Mouse (Mus musculus): Measurements from ENCODE around the gene Rras2. TPM values are rescaled to one million over a fixed set of nuclear protein-coding genes. Genes with fewer than 3 reads are reported as not detected.

The Rras2 gene
- polyA plus RNA-seq, 1 experiment from 2014 or later: 63.2 TPM

DNA sequence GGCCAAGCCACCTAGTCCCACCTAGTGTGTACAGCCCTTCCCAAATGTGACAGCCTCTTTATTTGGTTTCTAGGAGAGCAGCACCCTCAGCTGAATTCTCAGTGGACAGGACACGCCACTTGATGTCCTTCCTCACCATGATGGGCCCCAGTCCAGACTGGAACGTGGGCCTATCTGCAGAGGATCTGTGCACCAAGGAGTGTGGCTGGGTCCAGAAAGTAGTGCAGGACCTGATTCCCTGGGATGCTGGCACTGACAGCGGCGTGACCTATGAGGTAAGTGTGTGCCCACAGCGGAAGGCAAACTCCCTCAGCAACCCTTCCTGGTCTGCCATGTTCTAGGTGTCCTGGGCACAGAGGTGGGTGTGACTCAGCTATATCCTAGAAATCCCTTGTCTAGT lies 88.8 kb downstream of the Rras2 start:
- ATAC-seq (ENCODE audit: insufficient number of reproducible peaks, insufficient read depth, low FRiP score, low read depth): no peak
- 90% methylated on average over 5 of the region's 5 CpGs for WGBS
- H3K4me3 ChIP-seq (ENCODE audit: control insufficient read depth in 1 of 2, insufficient read depth in 1 of 2, low read depth in 1 of 2, low read length in 2 of 2): no peak overlapping the region
- H3K4me2 ChIP-seq (ENCODE audit: low read length): no peak overlapping the region
- H3K27ac ChIP-seq (replicated peaks in 1 of 2; ENCODE audit: control insufficient read depth in 1 of 2, insufficient read depth in 1 of 2, low read depth in 2 of 2, low read length in 2 of 2): no peak overlapping the region
- no peaks in the 10 kb centered on the region for H3K9me3 ChIP-seq (ENCODE audit: control insufficient read depth, low read length)
- H3K36me3 ChIP-seq (ENCODE audit: control insufficient read depth, insufficient read depth, low read length): peaks cover 29% of the 10 kb centered on the region
- H3K4me1 ChIP-seq (ENCODE audit: control insufficient read depth in 2 of 2, insufficient read depth in 2 of 2, low read length in 2 of 2): no peaks in the 10 kb centered on the region
- H3K27me3 ChIP-seq (ENCODE audit: control insufficient read depth, insufficient read depth, low read length): no peaks in the 10 kb centered on the region
- H3K9ac ChIP-seq (ENCODE audit: low read length): no peak overlapping the region

DNA sequence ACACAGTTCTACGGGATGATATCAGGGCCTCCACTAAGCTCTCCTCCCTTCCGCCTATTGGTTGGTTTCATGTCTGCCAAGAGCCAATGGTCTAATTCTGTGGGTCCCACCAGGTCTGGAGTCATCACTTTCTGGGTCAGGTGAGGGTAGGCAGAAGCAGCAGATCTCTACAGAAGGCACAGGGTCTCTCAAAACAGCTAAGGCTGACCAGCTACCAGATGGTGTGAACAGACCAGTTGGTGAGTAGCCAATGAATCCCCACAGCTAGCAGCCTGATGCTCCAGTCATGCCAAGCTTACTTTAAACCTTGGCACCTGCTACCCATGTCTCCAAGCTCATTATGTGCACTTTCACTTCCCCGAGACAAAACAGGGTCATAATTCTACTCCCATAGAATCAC lies 90.2 kb downstream of the Rras2 start:
- Histone ChIP-seq H3K4me1 (ENCODE audit: control insufficient read depth in 2 of 2, insufficient read depth in 2 of 2, low read length in 2 of 2) (no peaks in the 10 kb centered on the region), H3K4me3 (ENCODE audit: control insufficient read depth in 1 of 2, insufficient read depth in 1 of 2, low read depth in 1 of 2, low read length in 2 of 2) (no peak overlapping the region), H3K27me3 (ENCODE audit: control insufficient read depth, insufficient read depth, low read length) (no peaks in the 10 kb centered on the region), H3K9me3 (ENCODE audit: control insufficient read depth, low read length) (no peaks in the 10 kb centered on the region), H3K27ac (replicated peaks in 1 of 2; ENCODE audit: control insufficient read depth in 1 of 2, insufficient read depth in 1 of 2, low read depth in 2 of 2, low read length in 2 of 2) (no peak overlapping the region), H3K4me2 (ENCODE audit: low read length) (no peak overlapping the region), H3K9ac (ENCODE audit: low read length) (no peak overlapping the region), H3K36me3 (ENCODE audit: control insufficient read depth, insufficient read depth, low read length) (peaks cover 18% of the 10 kb centered on the region)
- WGBS: 84% methylated on average over 3 of the region's 3 CpGs
- ATAC-seq (ENCODE audit: insufficient number of reproducible peaks, insufficient read depth, low FRiP score, low read depth): no peak

GRCm38 (mm10) chr7:114026923-114027322 lies 90.7 kb downstream of the Rras2 start:
- no peak overlapping the region for H3K4me3 ChIP-seq (ENCODE audit: control insufficient read depth in 1 of 2, insufficient read depth in 1 of 2, low read depth in 1 of 2, low read length in 2 of 2)
- no peaks in the 10 kb centered on the region for H3K9me3 ChIP-seq (ENCODE audit: control insufficient read depth, low read length)
- no peak overlapping the region for H3K9ac ChIP-seq (ENCODE audit: low read length)
- no peak overlapping the region for H3K4me2 ChIP-seq (ENCODE audit: low read length)
- no peak overlapping the region for H3K27ac ChIP-seq (replicated peaks in 1 of 2; ENCODE audit: control insufficient read depth in 1 of 2, insufficient read depth in 1 of 2, low read depth in 2 of 2, low read length in 2 of 2)
- peaks cover 17% of the 10 kb centered on the region for H3K36me3 ChIP-seq (ENCODE audit: control insufficient read depth, insufficient read depth, low read length)
- 89% methylated on average over 8 of the region's 8 CpGs for WGBS
- no peak for ATAC-seq (ENCODE audit: insufficient number of reproducible peaks, insufficient read depth, low FRiP score, low read depth)
- no peaks in the 10 kb centered on the region for H3K27me3 ChIP-seq (ENCODE audit: control insufficient read depth, insufficient read depth, low read length)
- no peaks in the 10 kb centered on the region for H3K4me1 ChIP-seq (ENCODE audit: control insufficient read depth in 2 of 2, insufficient read depth in 2 of 2, low read length in 2 of 2)

GRCm38 (mm10) chr7:114020704-114021093 lies 96.9 kb downstream of the Rras2 start:
- H3K4me1 ChIP-seq (ENCODE audit: control insufficient read depth in 2 of 2, insufficient read depth in 2 of 2, low read length in 2 of 2): peaks cover 3 to 14% of the 10 kb centered on the region in 2 experiments; a peak in 3 of 4 replicates
- no peak for ATAC-seq (ENCODE audit: insufficient number of reproducible peaks, insufficient read depth, low FRiP score, low read depth)
- H3K9me3 ChIP-seq (ENCODE audit: control insufficient read depth, low read length): no peaks in the 10 kb centered on the region
- no peaks in the 10 kb centered on the region for H3K36me3 ChIP-seq (ENCODE audit: control insufficient read depth, insufficient read depth, low read length)
- peak overlapping the region; percentile 69 for H3K4me2 ChIP-seq (ENCODE audit: low read length)
- peak overlapping the region in 1 of 2 experiments; percentile 46; a peak in 1 of 4 replicates for H3K27ac ChIP-seq (replicated peaks in 1 of 2; ENCODE audit: control insufficient read depth in 1 of 2, insufficient read depth in 1 of 2, low read depth in 2 of 2, low read length in 2 of 2)
- no peaks in the 10 kb centered on the region for H3K27me3 ChIP-seq (ENCODE audit: control insufficient read depth, insufficient read depth, low read length)
- peak overlapping the region; percentile 63 for H3K9ac ChIP-seq (ENCODE audit: low read length)
- peak overlapping the region; percentile 45 to 70 for H3K4me3 ChIP-seq (ENCODE audit: control insufficient read depth in 1 of 2, insufficient read depth in 1 of 2, low read depth in 1 of 2, low read length in 2 of 2)
- WGBS: under 1% methylated on average over 11 of the region's 11 CpGs

- Histone ChIP-seq H3K27ac (replicated peaks in 1 of 2; ENCODE audit: control insufficient read depth in 1 of 2, insufficient read depth in 1 of 2, low read depth in 2 of 2, low read length in 2 of 2) (no peak overlapping the region), H3K4me3 (ENCODE audit: control insufficient read depth in 1 of 2, insufficient read depth in 1 of 2, low read depth in 1 of 2, low read length in 2 of 2) (peak overlapping the region; percentile 45 to 70), H3K27me3 (ENCODE audit: control insufficient read depth, insufficient read depth, low read length) (no peaks in the 10 kb centered on the region), H3K4me2 (ENCODE audit: low read length) (peak overlapping the region; percentile 69), H3K9me3 (ENCODE audit: control insufficient read depth, low read length) (no peaks in the 10 kb centered on the region), H3K36me3 (ENCODE audit: control insufficient read depth, insufficient read depth, low read length) (no peaks in the 10 kb centered on the region), H3K9ac (ENCODE audit: low read length) (peak overlapping the region; percentile 63), H3K4me1 (ENCODE audit: control insufficient read depth in 2 of 2, insufficient read depth in 2 of 2, low read length in 2 of 2) (peaks cover 3 to 17% of the 10 kb centered on the region in 2 experiments; a peak in 3 of 4 replicates)
- no peak for ATAC-seq (ENCODE audit: insufficient number of reproducible peaks, insufficient read depth, low FRiP score, low read depth)
- WGBS: 14% methylated on average over 11 of the region's 11 CpGs
Measured at GRCm38 (mm10) chr7:114020057-114020703, 97.4 kb downstream of the Rras2 start.

- no peaks in the 10 kb centered on the region for H3K36me3 ChIP-seq (ENCODE audit: control insufficient read depth, insufficient read depth, low read length)
- H3K4me1 ChIP-seq (ENCODE audit: control insufficient read depth in 2 of 2, insufficient read depth in 2 of 2, low read length in 2 of 2): peaks cover 3 to 17% of the 10 kb centered on the region in 2 experiments; a peak in 3 of 4 replicates
- H3K9ac ChIP-seq (ENCODE audit: low read length): no peak overlapping the region
- no peak overlapping the region for H3K4me2 ChIP-seq (ENCODE audit: low read length)
- H3K9me3 ChIP-seq (ENCODE audit: control insufficient read depth, low read length): no peaks in the 10 kb centered on the region
- no peak for ATAC-seq (ENCODE audit: insufficient number of reproducible peaks, insufficient read depth, low FRiP score, low read depth)
- no peak overlapping the region for H3K27ac ChIP-seq (replicated peaks in 1 of 2; ENCODE audit: control insufficient read depth in 1 of 2, insufficient read depth in 1 of 2, low read depth in 2 of 2, low read length in 2 of 2)
- no peaks in the 10 kb centered on the region for H3K27me3 ChIP-seq (ENCODE audit: control insufficient read depth, insufficient read depth, low read length)
- H3K4me3 ChIP-seq (ENCODE audit: control insufficient read depth in 1 of 2, insufficient read depth in 1 of 2, low read depth in 1 of 2, low read length in 2 of 2): no peak overlapping the region
- 80% methylated on average over 3 of the region's 3 CpGs for WGBS
Measured at GRCm38 (mm10) chr7:114018861-114019260, 98.7 kb downstream of the Rras2 start.

DNA sequence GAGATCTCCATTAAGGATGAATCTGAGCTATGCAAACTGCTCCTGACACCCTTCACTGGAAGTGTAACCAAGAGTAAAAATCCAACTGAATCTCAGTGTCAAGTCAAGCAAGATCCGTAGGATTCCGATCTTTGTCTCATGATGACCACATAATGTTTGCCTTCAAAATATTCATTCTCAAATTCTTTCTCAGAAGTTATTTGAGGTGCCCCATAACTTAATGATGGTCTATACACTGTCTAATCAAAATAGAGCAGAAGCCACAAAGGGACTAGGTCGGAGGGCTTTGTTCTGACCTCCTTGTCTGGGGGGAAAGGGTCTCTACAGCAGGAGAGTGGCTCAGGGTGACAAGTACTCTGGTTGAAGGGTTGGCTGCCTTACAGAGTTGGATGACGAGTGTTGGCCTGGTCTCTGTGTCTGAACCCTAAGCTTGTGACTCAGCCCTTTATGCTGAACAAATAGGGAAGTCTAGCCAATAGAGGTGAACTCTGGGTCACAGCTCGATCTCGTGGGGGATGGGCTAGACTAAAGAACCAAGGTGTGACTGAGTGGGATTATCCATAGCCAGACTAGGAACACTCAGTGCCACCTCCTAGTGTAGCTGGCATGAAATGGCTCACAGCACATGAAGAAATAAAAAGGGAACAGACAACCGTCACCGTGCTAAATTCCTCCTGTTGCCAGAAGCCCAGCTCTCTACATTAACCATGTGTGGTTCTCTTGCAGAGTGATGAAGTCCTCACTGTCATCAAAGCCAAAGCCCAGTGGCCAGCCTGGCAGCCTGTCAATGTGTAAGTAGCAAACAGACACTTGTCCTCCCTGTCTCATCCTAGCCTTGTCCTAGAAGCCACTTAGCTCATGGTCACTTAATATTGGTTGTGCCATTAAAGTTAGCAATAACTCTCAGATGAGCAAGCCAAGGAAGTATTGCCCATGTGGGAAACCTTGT lies 101.3 kb downstream of the Rras2 start:
- no peak for ATAC-seq (ENCODE audit: insufficient number of reproducible peaks, insufficient read depth, low FRiP score, low read depth)
- H3K4me1 ChIP-seq (ENCODE audit: control insufficient read depth in 2 of 2, insufficient read depth in 2 of 2, low read length in 2 of 2): peaks cover 3 to 17% of the 10 kb centered on the region in 2 experiments; a peak in 3 of 4 replicates
- WGBS: 63% methylated on average over 8 of the region's 8 CpGs

More for the DNA sequence above, 101.3 kb downstream of the Rras2 start:
- Histone ChIP-seq H3K27ac (replicated peaks in 1 of 2; ENCODE audit: control insufficient read depth in 1 of 2, insufficient read depth in 1 of 2, low read depth in 2 of 2, low read length in 2 of 2) (no peak overlapping the region), H3K36me3 (ENCODE audit: control insufficient read depth, insufficient read depth, low read length) (no peaks in the 10 kb centered on the region), H3K9me3 (ENCODE audit: control insufficient read depth, low read length) (no peaks in the 10 kb centered on the region), H3K4me2 (ENCODE audit: low read length) (no peak overlapping the region), H3K4me3 (ENCODE audit: control insufficient read depth in 1 of 2, insufficient read depth in 1 of 2, low read depth in 1 of 2, low read length in 2 of 2) (no peak overlapping the region), H3K9ac (ENCODE audit: low read length) (no peak overlapping the region), H3K27me3 (ENCODE audit: control insufficient read depth, insufficient read depth, low read length) (no peaks in the 10 kb centered on the region)

All from heart, embryonic 14.5 days (tissue).